Comparison of ENCODE assay signal across 8 mouse cellular contexts in genomic region chr11:73177509-73177875, GRCm38 (mm10). TPM values are rescaled to one million over a fixed set of nuclear protein-coding genes. Genes with fewer than 3 reads are reported as not detected.
DNase-seq lines count a peak whose midpoint lies in the region; ATAC-seq lines count a peak whose summit lies in the region.

No protein-coding gene starts in this region.

- peaks cover 36% of the 10 kb centered on the region for H3K36me3 ChIP-seq in embryonic facial prominence, embryonic 14.5 days (ENCODE audit: control insufficient read depth, insufficient read depth, low read length)
- H3K36me3 ChIP-seq in heart, embryonic 11.5 days (ENCODE audit: control insufficient read depth, insufficient read depth, low read length): peaks cover 3% of the 10 kb centered on the region; the same call in 1 of the 2 replicates
- H3K36me3 ChIP-seq in lung, embryonic 15.5 days: peaks cover 14% of the 10 kb centered on the region

- H3K4me1 ChIP-seq in embryonic facial prominence, embryonic 14.5 days (ENCODE audit: control insufficient read depth, insufficient read depth, low read length): peaks cover 19% of the 10 kb centered on the region
- H3K4me1 ChIP-seq in heart, embryonic 11.5 days (ENCODE audit: control insufficient read depth, insufficient read depth, low read length): peaks cover 15% of the 10 kb centered on the region
- H3K4me1 ChIP-seq in lung, embryonic 15.5 days: peaks cover 37% of the 10 kb centered on the region

- peak; percentile 30 to 43 for DNase-seq in spleen, postnatal 36 days (ENCODE audit: low spot score in 2 of 2)
- DNase-seq in spleen, adult 18-20 months: no peak
- peak; percentile 92 for DNase-seq in embryonic facial prominence, embryonic 14.5 days (ENCODE audit: low spot score)
- peak; percentile 79 for DNase-seq in kidney, adult 9 months
- DNase-seq in ovary, postnatal 10 days (ENCODE audit: low spot score): peak; percentile 65
- DNase-seq in yolk sac, embryonic 10.5 days (ENCODE audit: low spot score): peak; percentile 86

- peak; percentile 88 for ATAC-seq in embryonic facial prominence, embryonic 14.5 days (ENCODE audit: low read depth)
- peak; percentile 80 for ATAC-seq in heart, embryonic 11.5 days (replicated peaks; ENCODE audit: insufficient number of reproducible peaks, low FRiP score, low TSS enrichment)
- peak; percentile 90 for ATAC-seq in lung, embryonic 15.5 days (ENCODE audit: borderline replicate concordance, extremely low read depth, low FRiP score, low TSS enrichment)

- peak overlapping the region; percentile 83 for H3K9ac ChIP-seq in embryonic facial prominence, embryonic 14.5 days (ENCODE audit: low read depth, low read length)
- H3K9ac ChIP-seq in heart, embryonic 11.5 days (ENCODE audit: low read depth, low read length): peak overlapping the region; percentile 94
- H3K9ac ChIP-seq in lung, embryonic 15.5 days: peak overlapping the region; percentile 87

- no peaks in the 10 kb centered on the region for H3K27me3 ChIP-seq in embryonic facial prominence, embryonic 14.5 days (replicated peaks; ENCODE audit: control insufficient read depth, insufficient read depth, low read length)
- no peaks in the 10 kb centered on the region for H3K27me3 ChIP-seq in heart, embryonic 11.5 days (ENCODE audit: control insufficient read depth, insufficient read depth, low read length)
- no peaks in the 10 kb centered on the region for H3K27me3 ChIP-seq in lung, embryonic 15.5 days

- no peaks in the 10 kb centered on the region for H3K9me3 ChIP-seq in embryonic facial prominence, embryonic 14.5 days (ENCODE audit: control insufficient read depth, low read length)
- H3K9me3 ChIP-seq in heart, embryonic 11.5 days (replicated peaks; ENCODE audit: control insufficient read depth, low read length): no peaks in the 10 kb centered on the region
- H3K9me3 ChIP-seq in lung, embryonic 15.5 days: no peaks in the 10 kb centered on the region

- WGBS in embryonic facial prominence, embryonic 14.5 days: 0% methylated on average over 14 of the region's 28 CpGs
- WGBS in heart, embryonic 11.5 days (ENCODE audit: insufficient replicate concordance): 0% methylated on average over 28 of the region's 28 CpGs
- WGBS in lung, embryonic 15.5 days: under 1% methylated on average over 28 of the region's 28 CpGs

- H3K27ac ChIP-seq in embryonic facial prominence, embryonic 14.5 days (replicated peaks; ENCODE audit: low read depth, low read length): peak overlapping the region; percentile 93
- peak overlapping the region; percentile 97 for H3K27ac ChIP-seq in heart, embryonic 11.5 days (ENCODE audit: low read depth, low read length)
- H3K27ac ChIP-seq in lung, embryonic 15.5 days: peak overlapping the region; percentile 99

- H3K4me3 ChIP-seq in embryonic facial prominence, embryonic 14.5 days (ENCODE audit: low read depth, low read length): peak overlapping the region; percentile 97
- peak overlapping the region; percentile 96 for H3K4me3 ChIP-seq in heart, embryonic 11.5 days (ENCODE audit: low read depth, low read length)
- peak overlapping the region; percentile 93 for H3K4me3 ChIP-seq in lung, embryonic 15.5 days

- H3K4me2 ChIP-seq in embryonic facial prominence, embryonic 14.5 days (ENCODE audit: low read depth, low read length): peak overlapping the region; percentile 72
- peak overlapping the region; percentile 94 for H3K4me2 ChIP-seq in heart, embryonic 11.5 days
- H3K4me2 ChIP-seq in lung, embryonic 15.5 days: peak overlapping the region; percentile 79

RNA-seq across cellular contexts. Expression of gene Tax1bp3, which starts 0.6 kb away (rescaled TPM):
- polyA plus RNA-seq in embryonic facial prominence, embryonic 14.5 days (2014; fragmentation: Nextera tagmentation; extraction: Ambion mirVana): 188 and 213 TPM in 2 replicates
- polyA plus RNA-seq in heart, embryonic 11.5 days (2014; fragmentation: Nextera tagmentation; extraction: Ambion mirVana): 264 and 272 TPM in 2 replicates
- polyA plus RNA-seq in lung, embryonic 15.5 days (2015; fragmentation: Nextera tagmentation; extraction: Ambion mirVana): 270 and 276 TPM in 2 replicates

RNA-seq across cellular contexts. Expression of gene Emc6, which starts 0.7 kb away (rescaled TPM):
- polyA plus RNA-seq in embryonic facial prominence, embryonic 14.5 days (2014; fragmentation: Nextera tagmentation; extraction: Ambion mirVana): 107 and 111 TPM in 2 replicates
- 94.3 and 112 TPM in 2 replicates for polyA plus RNA-seq in heart, embryonic 11.5 days (2014; fragmentation: Nextera tagmentation; extraction: Ambion mirVana)
- polyA plus RNA-seq in lung, embryonic 15.5 days (2015; fragmentation: Nextera tagmentation; extraction: Ambion mirVana): 119 and 126 TPM in 2 replicates

RNA-seq across cellular contexts. Expression of gene P2rx5, which starts 17.3 kb away (rescaled TPM):
- 1.8 and 2.6 TPM in 2 replicates for polyA plus RNA-seq in embryonic facial prominence, embryonic 14.5 days (2014; fragmentation: Nextera tagmentation; extraction: Ambion mirVana)
- polyA plus RNA-seq in heart, embryonic 11.5 days (2014; fragmentation: Nextera tagmentation; extraction: Ambion mirVana): 0.65 and 0.97 TPM in 2 replicates
- polyA plus RNA-seq in lung, embryonic 15.5 days (2015; fragmentation: Nextera tagmentation; extraction: Ambion mirVana): 0.21 and 0.25 TPM in 2 replicates

RNA-seq across cellular contexts. Expression of gene Ctns, which starts 21.4 kb away (rescaled TPM):
- polyA plus RNA-seq in embryonic facial prominence, embryonic 14.5 days (2014; fragmentation: Nextera tagmentation; extraction: Ambion mirVana): 18.8 and 22.0 TPM in 2 replicates
- polyA plus RNA-seq in heart, embryonic 11.5 days (2014; fragmentation: Nextera tagmentation; extraction: Ambion mirVana): 12.7 and 14.9 TPM in 2 replicates
- polyA plus RNA-seq in lung, embryonic 15.5 days (2015; fragmentation: Nextera tagmentation; extraction: Ambion mirVana): 12.8 and 13.5 TPM in 2 replicates

RNA-seq across cellular contexts. Expression of gene Shpk, which starts 21.8 kb away (rescaled TPM):
- 1.6 and 2.8 TPM in 2 replicates for polyA plus RNA-seq in embryonic facial prominence, embryonic 14.5 days (2014; fragmentation: Nextera tagmentation; extraction: Ambion mirVana)
- polyA plus RNA-seq in heart, embryonic 11.5 days (2014; fragmentation: Nextera tagmentation; extraction: Ambion mirVana): 0.31 and 0.94 TPM in 2 replicates
- polyA plus RNA-seq in lung, embryonic 15.5 days (2015; fragmentation: Nextera tagmentation; extraction: Ambion mirVana): 1.6 TPM in 2 replicates

Comparison
In these comparisons a context has a peak if more than half of its experiments do, and no peak if none do; other contexts are left out.
1. DNase-seq: peak in spleen, postnatal 36 days (2 of 2), embryonic facial prominence, embryonic 14.5 days (single experiment), kidney, adult 9 months (single experiment), ovary, postnatal 10 days (single experiment) and yolk sac, embryonic 10.5 days (single experiment); none in spleen, adult 18-20 months (0 of 2).
2. Peak in every context shown above with its lines, with median percentiles within 50 percentile points of each other: ATAC-seq, H3K27ac ChIP-seq, H3K4me2 ChIP-seq, H3K4me3 ChIP-seq and H3K9ac ChIP-seq.